In the genomic region with DNA sequence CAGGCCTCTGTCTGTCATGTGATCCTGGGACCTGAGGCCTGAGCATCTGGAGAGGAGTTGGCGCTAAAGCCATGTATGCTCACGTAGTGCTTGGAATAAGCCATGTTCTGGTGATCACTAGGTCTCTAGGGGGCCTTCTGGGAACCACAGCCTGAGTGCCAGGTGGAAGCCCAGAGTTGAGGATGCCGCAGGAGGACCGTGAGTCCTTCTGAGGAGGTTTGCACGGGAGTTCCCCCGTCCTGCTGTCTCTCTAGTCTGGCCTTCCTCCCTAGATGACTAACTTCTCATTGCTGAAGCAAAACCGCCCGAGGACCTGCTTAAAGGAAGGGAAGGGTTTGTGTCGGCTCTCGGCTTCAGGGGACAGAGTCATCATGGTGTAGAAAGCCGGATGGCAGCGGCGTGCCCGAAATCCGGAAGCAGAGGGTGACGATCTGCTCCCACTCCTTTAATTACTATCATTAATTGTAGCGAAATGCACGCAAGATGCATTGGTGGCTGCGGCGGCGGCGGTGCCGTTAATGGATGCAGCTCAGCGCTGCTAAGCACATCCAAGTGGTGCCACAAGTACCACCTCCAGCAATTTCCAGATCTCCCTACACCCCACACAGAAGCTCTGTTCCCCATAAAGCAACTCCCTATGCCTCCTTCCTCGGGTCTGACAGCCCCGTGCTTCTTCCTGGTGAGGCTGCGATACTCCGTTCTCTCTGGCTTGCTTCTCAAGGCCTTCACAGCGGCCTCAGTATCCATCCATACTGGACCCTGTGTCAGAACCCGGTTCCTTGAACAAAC, we compare ENCODE assay signal across 9 mouse cellular contexts.
"Had no signal": no experiment of that assay in that cellular context is flagged by ENCODE, and none has a peak within 500 bp of the region (broad histone marks: within the 10 kb centered on the region; RNA-seq: fewer than 3 reads in every experiment).

No protein-coding gene starts in this region.

- DNase-seq: kidney, adult 18-20 months; kidney, postnatal 10 days; liver, embryonic 13.5 days; lung, adult 18-20 months; right cerebral cortex, postnatal 14 days had no signal

- H3K9ac ChIP-seq: limb, embryonic 12.5 days; liver, embryonic 13.5 days; midbrain, embryonic 12.5 days; neural tube, embryonic 15.5 days had no signal

- H3K4me2 ChIP-seq: limb, embryonic 12.5 days; liver, embryonic 13.5 days; midbrain, embryonic 12.5 days; neural tube, embryonic 15.5 days had no signal

- ATAC-seq: midbrain, embryonic 16.5 days had no signal

- H3K27me3 ChIP-seq: limb, embryonic 12.5 days; liver, embryonic 13.5 days; midbrain, embryonic 12.5 days; neural tube, embryonic 15.5 days had no signal

- H3K27ac ChIP-seq: limb, embryonic 12.5 days; liver, embryonic 13.5 days; midbrain, embryonic 12.5 days; neural tube, embryonic 15.5 days had no signal

- H3K36me3 ChIP-seq: neural tube, embryonic 15.5 days had no signal

- H3K9me3 ChIP-seq: limb, embryonic 12.5 days; liver, embryonic 13.5 days; midbrain, embryonic 12.5 days; neural tube, embryonic 15.5 days had no signal

- H3K4me3 ChIP-seq: limb, embryonic 12.5 days; liver, embryonic 13.5 days; midbrain, embryonic 12.5 days; neural tube, embryonic 15.5 days had no signal
